Mouse (Mus musculus) ES-E14 (cell line): ENCODE measurements at regions not wholly inside any gene's neighbourhood (a gene's known extent, or its start where the extent isn't known, plus 50 kb on each side); places are given as distances from the start of the nearest gene placed in this dataset.

ENCODE experiments used
- DNase-seq: peaks from one replicate; pipeline ENCODE4 v3.0.0-alpha.2; 2013; ENCODE audit warnings: low read depth, low spot score
- H3K27ac ChIP-seq: 2 replicates; pipeline ENCODE4 v1.5.1; 2012; ENCODE audit warnings: low read depth, mild to moderate bottlenecking, low read length, moderate library complexity, mixed read lengths; ENCODE audit not compliant: poor library complexity, insufficient read depth, severe bottlenecking
- H3K36me3 ChIP-seq: 2 replicates; pipeline ENCODE4 v1.6.1; 2012; ENCODE audit warnings: mild to moderate bottlenecking, low read length, moderate library complexity, mixed read lengths; ENCODE audit not compliant: control insufficient read depth, poor library complexity, insufficient read depth, severe bottlenecking
- H3K4me1 ChIP-seq, 2 experiments: fragments of 150-350 bp in 1 of 2; sonication (generic) in 1 of 2; 2 replicates each; pipeline ENCODE4 v1.6.1; 2012; ENCODE audit warnings: low read length in 2 of 2, mild to moderate bottlenecking in 1 of 2, mixed read lengths in 1 of 2; ENCODE audit not compliant: control insufficient read depth in 2 of 2, insufficient read depth in 2 of 2, poor library complexity in 1 of 2
- H3K4me3 ChIP-seq, 2 experiments: fragments of 150-350 bp in 1 of 2; sonication (generic) in 1 of 2; 2 replicates each; pipeline ENCODE4 v1.5.1; 2012; ENCODE audit warnings: low read length in 2 of 2, low read depth in 1 of 2, mild to moderate bottlenecking in 1 of 2, mixed read lengths in 1 of 2; ENCODE audit not compliant: insufficient read depth in 1 of 2, poor library complexity in 1 of 2, severe bottlenecking in 1 of 2
- H3K9ac ChIP-seq: 2 replicates; pipeline ENCODE4 v1.6.1; 2012; ENCODE audit warnings: low read depth, mild to moderate bottlenecking, low read length, mixed read lengths; ENCODE audit not compliant: poor library complexity, insufficient read depth, severe bottlenecking
- H3K9me3 ChIP-seq: fragments of 150-350 bp; sonication (generic); 2 replicates; pipeline ENCODE4 v1.6.1; 2012; ENCODE audit warnings: low read depth, mild to moderate bottlenecking, low read length; ENCODE audit not compliant: control insufficient read depth, insufficient read depth
- CHD2 ChIP-seq: IDR thresholded peaks from 2 replicates; pipeline ENCODE4 v1.6.1; 2014; ENCODE audit warnings: mild to moderate bottlenecking, low read depth, low read length, inconsistent platforms
- HCFC1 ChIP-seq: IDR thresholded peaks from 2 replicates; pipeline ENCODE4 v1.6.1; 2012; ENCODE audit warnings: low read length, inconsistent platforms, borderline replicate concordance; ENCODE audit not compliant: insufficient read depth
- MAFK ChIP-seq: IDR thresholded peaks from 2 replicates; pipeline ENCODE4 v1.6.1; 2014; ENCODE audit warnings: mild to moderate bottlenecking, low read depth, low read length, inconsistent platforms; ENCODE audit not compliant: insufficient read depth
- ZC3H11A ChIP-seq: IDR thresholded peaks from 2 replicates; pipeline ENCODE4 v1.6.1; 2012; ENCODE audit warnings: low read depth, mild to moderate bottlenecking, inconsistent platforms, low read length, borderline replicate concordance
- ZNF384 ChIP-seq: IDR thresholded peaks from 2 replicates; pipeline ENCODE4 v1.6.1; 2012; ENCODE audit warnings: low read depth, low read length, inconsistent platforms
- in situ Hi-C, 2 experiments: fragments of 600-800 bp; cut with MboI; formaldehyde crosslinking; loops; one replicate each; pipeline ENCODE4 v1.15.1; 2025; ENCODE audit warnings: low sequenced_read_pairs in 2 of 2, inconsistent platforms in 1 of 2; ENCODE audit not compliant: unreplicated experiment in 2 of 2

DNA sequence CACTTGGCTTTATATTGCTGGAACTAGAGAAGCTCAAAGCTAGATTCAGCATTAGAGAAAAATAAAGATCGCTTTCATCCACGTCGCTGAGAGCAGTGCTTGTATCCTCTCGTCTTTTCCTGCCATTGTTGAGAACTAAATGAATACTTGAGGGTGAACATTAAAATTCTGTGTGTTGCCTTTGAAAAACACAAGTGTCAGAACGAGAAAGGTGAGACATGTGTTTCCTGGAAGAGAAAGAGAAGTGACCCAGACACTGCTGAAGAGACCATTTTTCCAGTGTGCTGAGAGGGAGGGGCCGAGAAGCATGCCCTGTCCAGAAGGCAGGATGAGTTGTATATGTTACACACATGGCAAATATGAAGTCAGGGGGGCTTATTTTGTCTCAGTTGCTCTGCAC is 77.5 kb upstream of the Prep start:
- Histone ChIP-seq H3K36me3 (no peaks in the 10 kb centered on the region), H3K27ac (no peak overlapping the region), H3K9me3 (no peaks in the 10 kb centered on the region), H3K9ac (no peak overlapping the region), H3K4me3 (no peak overlapping the region), H3K4me1 (no peaks in the 10 kb centered on the region)
- in situ Hi-C loops: no loop called here
- DNase-seq: no peak
- TF ChIP-seq CHD2 (no peak), ZNF384 (no peak), MAFK (no peak)

DNA sequence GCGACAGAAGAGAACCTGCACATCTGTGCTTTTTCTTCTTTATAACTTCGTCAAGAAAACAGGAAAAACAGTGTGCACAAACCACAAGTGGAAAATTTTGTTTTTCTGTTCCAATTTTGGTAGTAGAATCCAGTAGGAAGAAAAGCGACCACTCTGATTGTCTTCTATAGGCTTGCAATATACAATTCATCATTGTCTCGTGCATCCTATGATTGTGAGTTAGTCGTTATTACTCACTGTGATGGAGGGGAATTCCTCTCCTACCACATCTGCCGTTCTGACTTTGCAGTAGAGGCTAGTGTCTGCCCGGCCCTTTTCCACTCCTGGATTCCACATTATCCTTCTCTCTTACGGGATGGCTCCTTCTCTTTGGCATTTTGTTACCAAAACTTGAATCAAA is 78.2 kb upstream of the Prep start:
- no peak for DNase-seq
- H3K9ac ChIP-seq: no peak overlapping the region
- H3K36me3 ChIP-seq: no peaks in the 10 kb centered on the region
- TF ChIP-seq MAFK (no peak), ZNF384 (no peak), ZC3H11A (no peak)
- H3K4me3 ChIP-seq: no peak overlapping the region
- in situ Hi-C loops: no loop called here
- no peaks in the 10 kb centered on the region for H3K4me1 ChIP-seq
- no peaks in the 10 kb centered on the region for H3K9me3 ChIP-seq
- no peak overlapping the region for H3K27ac ChIP-seq

DNA sequence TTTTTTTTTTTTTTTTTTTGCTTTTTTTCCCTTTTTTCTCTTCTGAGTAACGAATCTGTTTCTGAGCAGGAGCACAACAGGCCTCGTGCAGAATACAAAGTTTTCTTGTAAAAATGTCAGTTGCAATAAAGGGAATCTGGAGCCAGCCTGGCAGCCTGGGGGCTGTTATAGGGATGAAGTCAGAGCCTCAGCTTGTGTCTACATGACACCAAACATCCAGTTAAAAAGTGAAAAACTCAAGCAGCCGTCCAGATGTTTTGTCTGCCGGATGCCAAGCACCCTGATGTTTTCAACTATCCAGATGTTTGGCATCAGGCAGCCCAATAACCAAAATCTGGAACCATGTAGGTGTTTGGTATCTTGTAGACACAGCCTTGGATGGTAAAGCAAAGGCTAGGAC is 79.4 kb upstream of the Prep start:
- no peak overlapping the region for H3K4me3 ChIP-seq
- no peak overlapping the region for H3K9ac ChIP-seq
- H3K9me3 ChIP-seq: no peaks in the 10 kb centered on the region
- no peaks in the 10 kb centered on the region for H3K36me3 ChIP-seq
- DNase-seq: no peak
- TF ChIP-seq MAFK (no peak), ZNF384 (no peak), CHD2 (no peak), ZC3H11A (no peak), HCFC1 (no peak)
- in situ Hi-C loops: no loop called here
- H3K27ac ChIP-seq: no peak overlapping the region
- H3K4me1 ChIP-seq: no peaks in the 10 kb centered on the region

DNA sequence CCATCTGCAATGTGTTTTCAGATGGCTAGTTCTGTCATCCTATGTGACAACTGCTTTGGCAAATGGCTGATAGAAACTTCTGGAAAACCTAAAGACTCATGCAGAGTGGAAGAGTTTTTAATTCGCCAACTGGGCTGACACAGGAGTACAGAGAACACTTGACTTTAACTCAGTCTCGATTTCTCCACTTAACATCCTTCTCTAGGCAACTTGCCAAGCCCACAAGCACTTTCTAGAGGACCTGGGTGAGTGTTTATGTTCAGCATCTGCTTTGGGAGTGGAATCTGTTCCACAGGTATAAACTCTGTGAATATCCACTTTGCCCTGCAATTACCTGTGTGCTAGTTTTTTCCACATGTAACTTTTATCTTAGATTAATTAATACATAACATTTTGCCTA is 85.1 kb upstream of the Prep start:
- H3K9ac ChIP-seq: no peak overlapping the region
- no peak overlapping the region for H3K4me3 ChIP-seq
- TF ChIP-seq MAFK (no peak), CHD2 (no peak), HCFC1 (no peak), ZNF384 (no peak), ZC3H11A (no peak)
- H3K36me3 ChIP-seq: no peaks in the 10 kb centered on the region
- no peak overlapping the region for H3K27ac ChIP-seq
- no peaks in the 10 kb centered on the region for H3K4me1 ChIP-seq
- DNase-seq: no peak
- in situ Hi-C loops: no loop called here
- H3K9me3 ChIP-seq: no peaks in the 10 kb centered on the region

DNA sequence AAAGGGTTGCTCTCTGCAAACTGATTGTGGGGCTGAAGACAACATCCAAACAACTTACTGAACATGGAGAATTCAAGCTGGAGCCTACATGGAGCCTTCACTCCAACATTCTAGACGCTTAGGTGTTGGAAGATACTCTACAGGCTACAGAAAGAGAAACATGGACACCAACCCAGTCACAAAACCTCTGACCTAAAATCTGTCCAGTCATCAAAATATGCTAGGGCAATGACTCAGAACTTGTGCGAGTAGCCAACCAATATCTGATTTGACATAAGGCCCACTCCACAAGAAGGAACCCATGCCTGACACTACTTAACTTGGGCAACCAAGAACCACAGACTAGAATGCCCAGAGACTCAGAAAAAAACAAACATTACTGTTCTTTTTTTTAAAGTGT is 90.2 kb upstream of the Prep start:
- H3K4me1 ChIP-seq: no peaks in the 10 kb centered on the region
- peak; percentile 60 for TF ChIP-seq MAFK
- TF ChIP-seq ZC3H11A: no peak
- no peak overlapping the region for H3K4me3 ChIP-seq
- no peaks in the 10 kb centered on the region for H3K36me3 ChIP-seq
- no peaks in the 10 kb centered on the region for H3K9me3 ChIP-seq
- H3K9ac ChIP-seq: no peak overlapping the region
- in situ Hi-C loops: no loop called here
- DNase-seq: no peak
- no peak overlapping the region for H3K27ac ChIP-seq
